Mouse (Mus musculus): ENCODE data around the gene Gnpat.

- TF ChIP-seq CTCF (IDR thresholded peaks at IDR 0.05; ENCODE audit: borderline replicate concordance, extremely low read depth, insufficient read depth, insufficient read length) (no peak), POLR2A (IDR thresholded peaks at IDR 0.05; ENCODE audit: borderline replicate concordance, extremely low read depth, insufficient read depth, insufficient read length, poor library complexity, severe bottlenecking) (no peak)
These were observed 72.3 kb downstream of the Gnpat start for GRCm38 (mm10) chr8:124935116-124935515.
